Mouse (Mus musculus) myocyte (in vitro differentiated cells): ENCODE data around the gene Nptxr. TPM values are rescaled to one million over a fixed set of nuclear protein-coding genes. Genes with fewer than 3 reads are reported as not detected.
A peak's percentile ranks its signal among the peaks of the same experiment; 100 is the strongest.
"Not testable (repeated sequence)": the region's sequence is repeated elsewhere in the genome, so short reads cannot be mapped to it uniquely, and the experiment has no call there.

Experiments
- H3K27me3 ChIP-seq: one replicate; pipeline ENCODE4 v1.6.1; 2011; ENCODE audit not compliant: control insufficient read depth, insufficient read depth, insufficient read length
- H3K36me3 ChIP-seq: one replicate; pipeline ENCODE4 v1.6.1; 2011; ENCODE audit not compliant: control insufficient read depth, insufficient read depth
- H3K4me2 ChIP-seq: one replicate; pipeline ENCODE4 v1.6.1; 2011; ENCODE audit warnings: low read depth, control low read depth
- H3K4me3 ChIP-seq: one replicate; pipeline ENCODE4 v1.5.1; 2011; ENCODE audit warnings: mild to moderate bottlenecking, control low read depth, moderate library complexity
- H3K79me2 ChIP-seq: one replicate; pipeline ENCODE4 v1.6.1; 2011; ENCODE audit not compliant: control insufficient read depth, insufficient read depth
- H3ac ChIP-seq: one replicate; pipeline ENCODE4 v1.6.1; 2011; ENCODE audit not compliant: control insufficient read depth, insufficient read length
- CEBPB ChIP-seq: IDR thresholded peaks from 2 replicates; pipeline ENCODE4 v1.6.1; 2011; ENCODE audit warnings: mild to moderate bottlenecking, moderate library complexity; ENCODE audit not compliant: poor library complexity, insufficient read depth, severe bottlenecking
- E2F4 ChIP-seq: IDR thresholded peaks from one replicate; pipeline ENCODE4 v1.6.1; 2011; ENCODE audit warnings: mild to moderate bottlenecking, control low read depth, moderate library complexity; ENCODE audit not compliant: insufficient read depth
- MAX ChIP-seq: IDR thresholded peaks from one replicate; pipeline ENCODE4 v1.6.1; 2011; ENCODE audit warnings: low read depth, mild to moderate bottlenecking, control low read depth
- MYOD1 ChIP-seq, 3 experiments: IDR thresholded peaks; one replicate each; pipeline ENCODE4 v1.6.1; 2011; ENCODE audit warnings: control low read depth in 2 of 3, low read depth in 2 of 3, mild to moderate bottlenecking in 2 of 3, moderate library complexity in 1 of 3; ENCODE audit not compliant: insufficient read length in 2 of 3, control insufficient read depth in 1 of 3
- MYOG ChIP-seq, 3 experiments: IDR thresholded peaks; one replicate each; pipeline ENCODE4 v1.6.1; 2011; ENCODE audit warnings: control low read depth in 2 of 3, low read depth in 2 of 3, mild to moderate bottlenecking in 2 of 3; ENCODE audit not compliant: insufficient read length in 2 of 3, control insufficient read depth in 1 of 3, insufficient read depth in 1 of 3
- POLR2A ChIP-seq: IDR thresholded peaks from one replicate; pipeline ENCODE4 v1.6.1; 2011; ENCODE audit warnings: low read depth, mild to moderate bottlenecking, control low read depth, moderate library complexity; ENCODE audit not compliant: insufficient read length
- POLR2AphosphoS2 ChIP-seq: IDR thresholded peaks from one replicate; pipeline ENCODE4 v1.6.1; 2011; ENCODE audit warnings: low read depth, control low read depth; ENCODE audit not compliant: insufficient read length
- REST ChIP-seq: IDR thresholded peaks from one replicate; pipeline ENCODE4 v1.6.1; 2011; ENCODE audit warnings: mild to moderate bottlenecking, control low read depth, moderate library complexity; ENCODE audit not compliant: insufficient read depth, insufficient read length
- SRF ChIP-seq: IDR thresholded peaks from one replicate; pipeline ENCODE4 v1.6.1; 2011; ENCODE audit warnings: low read depth; ENCODE audit not compliant: control insufficient read depth, insufficient read length
- TCF12 ChIP-seq: IDR thresholded peaks from one replicate; pipeline ENCODE4 v1.6.1; 2011; ENCODE audit warnings: mild to moderate bottlenecking, control low read depth; ENCODE audit not compliant: poor library complexity, insufficient read depth, severe bottlenecking
- TCF3 ChIP-seq: IDR thresholded peaks from one replicate; pipeline ENCODE4 v1.6.1; 2011; ENCODE audit warnings: low read depth, control low read depth; ENCODE audit not compliant: insufficient read length
- USF1 ChIP-seq: IDR thresholded peaks from one replicate; pipeline ENCODE4 v1.6.1; 2011; ENCODE audit warnings: low read depth, mild to moderate bottlenecking, control low read depth, moderate library complexity
- polyA plus RNA-seq: library from polyadenylated mRNA; unstranded; fragments of >200 nt; fragmentation: generic; extraction: Trizol; gene quantifications from one replicate; pipeline ENCODE4 v1.2.1, GENCODE M21; 2012; ENCODE audit warnings: missing spikeins

The Nptxr gene
- polyA plus RNA-seq, 1 experiment, result 14.3 TPM

- Histone ChIP-seq H3K79me2 (no peaks in the 10 kb centered on the region), H3K4me3 (no peak overlapping the region), H3ac (no peak overlapping the region), H3K36me3 (no peaks in the 10 kb centered on the region), H3K27me3 (no peaks in the 10 kb centered on the region), H3K4me2 (no peak overlapping the region)
- TF ChIP-seq TCF12 (no peak), POLR2AphosphoS2 (peak; percentile 63)
Observed at GRCm38 (mm10) chr15:79822265-79823199, 18.0 kb upstream of the Nptxr start.

GRCm38 (mm10) chr15:79818325-79818724 is 13.8 kb upstream of the Nptxr start:
- H3K4me3 ChIP-seq, result no peak overlapping the region

DNA sequence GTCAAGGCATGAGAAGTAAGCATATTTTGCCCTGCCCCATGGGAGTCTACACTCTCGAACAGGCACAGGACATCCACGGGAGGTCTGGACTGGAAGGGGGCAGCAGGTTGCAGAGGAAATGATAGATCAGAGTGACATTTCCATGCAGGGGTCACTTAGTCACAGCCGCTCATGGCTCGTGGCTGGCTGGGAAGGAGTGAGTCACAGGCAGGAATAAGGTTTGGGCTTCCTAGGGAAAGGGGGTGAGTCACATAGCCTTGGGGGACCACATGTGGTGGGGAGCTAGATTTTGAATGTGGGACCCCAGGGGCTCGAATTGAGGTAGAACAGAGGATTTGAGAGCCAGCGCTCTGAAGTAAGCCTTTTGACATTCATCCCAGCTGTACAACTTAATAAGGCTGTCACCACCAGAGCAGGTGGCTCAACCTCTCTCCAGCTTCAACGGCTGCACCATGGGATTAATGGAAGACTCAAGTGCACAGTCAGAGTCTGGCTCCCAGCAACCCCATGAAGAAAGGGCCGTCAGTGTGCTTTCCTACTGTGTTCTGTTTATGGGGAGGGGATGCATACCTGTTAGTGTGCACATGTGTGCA is 9.2 kb upstream of the Nptxr start:
- Histone ChIP-seq H3ac (no peak overlapping the region), H3K4me2 (peak overlapping the region; percentile 30), H3K4me3 (no peak overlapping the region), H3K36me3 (no peaks in the 10 kb centered on the region), H3K27me3 (no peaks in the 10 kb centered on the region), H3K79me2 (no peaks in the 10 kb centered on the region)
- TF ChIP-seq E2F4 (no peak), REST (no peak), TCF3 (no peak), MYOD1 (IDR thresholded peaks at IDR 0.05; ENCODE audit: control insufficient read depth in 1 of 3, insufficient read length in 2 of 3, low read depth in 2 of 3) (peak in 2 of 3 experiments; percentile 45 to 53), MAX (no peak), USF1 (no peak), MYOG (IDR thresholded peaks at IDR 0.05; ENCODE audit: control insufficient read depth in 1 of 3, insufficient read depth in 1 of 3, insufficient read length in 2 of 3, low read depth in 2 of 3) (peak in 1 of 3 experiments; percentile 37)

More at GRCm38 (mm10) chr15:79818325-79818724, 13.8 kb upstream of the Nptxr start:
- TF ChIP-seq MYOD1 (IDR thresholded peaks at IDR 0.05; ENCODE audit: control insufficient read depth in 1 of 3, insufficient read length in 2 of 3, low read depth in 2 of 3), result no peak
- no peak for TF ChIP-seq USF1
- TF ChIP-seq SRF, result no peak
- no peak for TF ChIP-seq TCF12
- no peak for TF ChIP-seq REST
- no peak for TF ChIP-seq CEBPB
- no peak for TF ChIP-seq POLR2A
- no peak for TF ChIP-seq E2F4
- no peak for TF ChIP-seq TCF3
- no peak for TF ChIP-seq MAX
- TF ChIP-seq POLR2AphosphoS2, result no peak
- no peak for TF ChIP-seq MYOG (IDR thresholded peaks at IDR 0.05; ENCODE audit: control insufficient read depth in 1 of 3, insufficient read depth in 1 of 3, insufficient read length in 2 of 3, low read depth in 2 of 3)
- Histone ChIP-seq H3K36me3 (no peaks in the 10 kb centered on the region), H3ac (no peak overlapping the region), H3K27me3 (no peaks in the 10 kb centered on the region), H3K79me2 (no peaks in the 10 kb centered on the region), H3K4me2 (no peak overlapping the region)

DNA sequence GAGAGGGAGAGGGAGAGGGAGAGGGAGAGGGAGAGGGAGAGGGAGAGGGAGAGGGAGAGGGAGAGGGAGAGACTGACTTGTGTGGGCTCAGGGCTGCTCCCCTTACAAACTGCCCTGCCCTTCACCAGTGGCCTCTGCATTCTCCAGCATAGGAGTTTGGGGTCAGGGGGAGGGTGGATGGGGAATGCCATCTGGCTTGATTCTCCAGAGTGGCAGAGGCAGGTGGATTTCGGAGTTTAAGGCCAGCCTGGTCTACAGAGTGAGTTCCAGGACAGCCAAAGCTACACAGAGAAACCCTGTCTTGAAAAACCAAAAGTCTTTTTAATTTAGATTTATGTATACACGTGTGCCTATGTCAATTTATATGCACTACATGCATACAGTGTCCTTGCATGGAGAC is 8.3 kb upstream of the Nptxr start:
- not testable (repeated sequence) for H3ac ChIP-seq, H3K4me2 ChIP-seq, H3K4me3 ChIP-seq, H3K36me3 ChIP-seq, H3K79me2 ChIP-seq, H3K27me3 ChIP-seq
- TF ChIP-seq MYOD1 (IDR thresholded peaks at IDR 0.05; ENCODE audit: control insufficient read depth in 1 of 3, insufficient read length in 2 of 3, low read depth in 2 of 3), result peak in 2 of 3 experiments; percentile 76 to 79

DNA sequence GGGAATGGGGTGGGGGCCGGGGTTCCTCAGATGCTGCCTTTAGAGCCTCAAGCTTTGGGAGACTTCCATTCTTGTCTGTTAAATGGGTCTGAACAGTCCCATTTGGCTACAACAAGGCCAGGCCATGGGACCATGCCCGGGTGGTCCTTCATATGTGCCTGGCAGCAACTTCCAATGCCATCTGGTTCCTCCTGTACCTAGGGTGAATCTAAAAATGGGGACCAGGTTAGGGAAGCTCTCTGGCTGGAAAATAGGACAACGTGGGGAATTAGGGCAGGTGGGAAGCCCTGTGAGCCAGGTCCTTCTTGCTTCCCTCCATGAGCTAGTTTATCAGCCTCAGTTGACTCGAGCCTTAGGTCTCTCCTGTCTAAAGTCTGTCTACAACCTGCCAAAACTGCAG is 6.4 kb upstream of the Nptxr start:
- no peak overlapping the region for H3ac ChIP-seq
- no peak overlapping the region for H3K4me2 ChIP-seq
- no peak for TF ChIP-seq TCF3
- no peak for TF ChIP-seq POLR2AphosphoS2
- no peak for TF ChIP-seq CEBPB
- TF ChIP-seq MYOD1 (IDR thresholded peaks at IDR 0.05; ENCODE audit: control insufficient read depth in 1 of 3, insufficient read length in 2 of 3, low read depth in 2 of 3), result no peak
- TF ChIP-seq MAX, result no peak

More for the DNA sequence above, 6.4 kb upstream of the Nptxr start:
- no peak overlapping the region for H3K4me3 ChIP-seq
- no peaks in the 10 kb centered on the region for H3K27me3 ChIP-seq
- H3K79me2 ChIP-seq, result no peaks in the 10 kb centered on the region
- no peaks in the 10 kb centered on the region for H3K36me3 ChIP-seq
